Mouse (Mus musculus): ENCODE measurements around the gene 4930595D18Rik.

DNA sequence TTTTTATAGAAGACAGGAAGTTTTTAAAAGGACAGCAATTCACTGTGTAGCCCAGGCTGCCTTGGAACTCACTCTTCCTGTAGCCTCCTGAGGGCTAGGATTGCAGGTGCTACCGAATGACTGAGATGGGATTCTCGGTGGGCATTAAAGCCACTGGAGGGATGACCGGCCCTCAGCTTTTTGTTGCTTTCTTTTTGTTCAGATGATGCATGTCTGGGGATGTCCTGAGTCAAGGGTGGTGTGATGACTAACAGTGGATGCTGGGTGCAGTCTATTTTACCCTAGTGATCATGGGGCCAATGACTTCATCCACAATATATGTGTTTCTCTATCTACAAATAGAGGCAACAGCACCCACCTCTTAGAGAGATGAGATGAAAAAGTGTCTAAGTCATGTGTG, 2.7 kb upstream of the 4930595D18Rik start:
- no peak for TF ChIP-seq CTCF (IDR thresholded peaks at IDR 0.05; ENCODE audit: control insufficient read depth, insufficient read depth, low read length)
- TF ChIP-seq POLR2A (IDR thresholded peaks at IDR 0.05; ENCODE audit: borderline replicate concordance, control insufficient read depth, low read depth, low read length), result no peak

Data from bone marrow, adult 2 months (tissue).